Mouse (Mus musculus) granulocyte monocyte progenitor cell, adult 5-6 weeks (primary cell): Measurements from ENCODE around the gene Prss16. TPM values are rescaled to one million over a fixed set of nuclear protein-coding genes. Genes with fewer than 3 reads are reported as not detected.
A peak's percentile ranks its signal among the peaks of the same experiment; 100 is the strongest.

ENCODE experiments used
- ATAC-seq: replicated peaks from 2 replicates; pipeline ENCODE4 v1.8.0; 2016; ENCODE audit warnings: mild to moderate bottlenecking, moderate TSS enrichment, inconsistent platforms; ENCODE audit not compliant: poor library complexity, severe bottlenecking
- total RNA-seq, 2 experiments: library from RNA; stranded (forward) in 1 of 2; stranded (reverse) in 1 of 2; fragments of 200-712, 200-1000 nt in 1 of 2; fragments of >200 nt in 1 of 2; fragmentation: Nextera tagmentation in 1 of 2; gene quantifications; 2 replicates each; pipeline ENCODE4 v1.2.3; 2014 to 2017

The Prss16 gene
- total RNA-seq, 2 experiments from 2014 or later = 9.1 to 12.8 TPM

GRCm38 (mm10) chr13:21981803-21982193 is 27.7 kb downstream of the Prss16 start:
- peak; percentile 12; the same call in 1 of the 2 replicates for ATAC-seq

GRCm38 (mm10) chr13:21980981-21981802 is 28.4 kb downstream of the Prss16 start, which contains the start of gene Pom121l2:
Gene Pom121l2, plus strand, starts transcription at chr13:21981194.
- peak; percentile 72 for ATAC-seq

GRCm38 (mm10) chr13:21974726-21975473 is 34.6 kb downstream of the Prss16 start:
- ATAC-seq = peak; percentile 57

- peak; percentile 92 for ATAC-seq
Observed at GRCm38 (mm10) chr13:21974221-21974725, 35.3 kb downstream of the Prss16 start.

GRCm38 (mm10) chr13:21971641-21972040 is 37.9 kb downstream of the Prss16 start:
- no peak for ATAC-seq

GRCm38 (mm10) chr13:21969816-21970215 is 39.7 kb downstream of the Prss16 start:
- no peak for ATAC-seq

- no peak for ATAC-seq
Observed at GRCm38 (mm10) chr13:21969269-21969668, 40.3 kb downstream of the Prss16 start.

Other genes starting within 250 kb of the Prss16 start
- 278 and 329 TPM in 2 replicates for gene Hist1h1b, start 229.1 kb downstream of the Prss16 start, total RNA-seq (2014; fragmentation: Nextera tagmentation)
- 1,634 and 1,715 TPM in 2 replicates for gene Hist1h1b, start 229.1 kb downstream of the Prss16 start, total RNA-seq (2017)
- gene Hist1h3i, start 226.4 kb downstream of the Prss16 start, total RNA-seq (2014; fragmentation: Nextera tagmentation) = 73.1 and 153 TPM in 2 replicates
- gene Hist1h3i, start 226.4 kb downstream of the Prss16 start, total RNA-seq (2017) = 268 and 310 TPM in 2 replicates
- 8.9 TPM in 1 of 2 replicates, not detected in the other for gene Hist1h2an, start 222.5 kb downstream of the Prss16 start, total RNA-seq (2014; fragmentation: Nextera tagmentation)
- 984 and 1,144 TPM in 2 replicates for gene Hist1h2an, start 222.5 kb downstream of the Prss16 start, total RNA-seq (2017)
- 8.8 and 28.0 TPM in 2 replicates for gene Hist1h2bp, start 222.3 kb downstream of the Prss16 start, total RNA-seq (2014; fragmentation: Nextera tagmentation)
- gene Hist1h2bp, start 222.3 kb downstream of the Prss16 start, total RNA-seq (2017) = 41.2 and 55.0 TPM in 2 replicates
- 261 and 279 TPM in 2 replicates for gene Hist1h2bq, start 199.5 kb downstream of the Prss16 start, total RNA-seq (2014; fragmentation: Nextera tagmentation)
- gene Hist1h2bq, start 199.5 kb downstream of the Prss16 start, total RNA-seq (2017) = 496 and 652 TPM in 2 replicates
- 54.5 TPM in 1 of 2 replicates, not detected in the other for gene Hist1h2ao, start 199.3 kb downstream of the Prss16 start, total RNA-seq (2014; fragmentation: Nextera tagmentation)
- 38.4 TPM in 1 of 2 replicates, not detected in the other for gene Hist1h2ao, start 199.3 kb downstream of the Prss16 start, total RNA-seq (2017)
- gene Hist1h4m, start 198.0 kb downstream of the Prss16 start, total RNA-seq (2014; fragmentation: Nextera tagmentation) = 72.5 and 88.1 TPM in 2 replicates
- 1,782 and 2,792 TPM in 2 replicates for gene Hist1h4m, start 198.0 kb downstream of the Prss16 start, total RNA-seq (2017)
- gene Hist1h4n, start 177.5 kb downstream of the Prss16 start, total RNA-seq (2014; fragmentation: Nextera tagmentation) = 21.5 and 58.9 TPM in 2 replicates
- gene Hist1h4n, start 177.5 kb downstream of the Prss16 start, total RNA-seq (2017) = 1,825 and 2,129 TPM in 2 replicates
- 38.3 and 85.3 TPM in 2 replicates for gene Hist1h2ap, start 176.2 kb downstream of the Prss16 start, total RNA-seq (2014; fragmentation: Nextera tagmentation)
- gene Hist1h2ap, start 176.2 kb downstream of the Prss16 start, total RNA-seq (2017) = 5,843 and 7,480 TPM in 2 replicates
- 243 and 249 TPM in 2 replicates for gene Hist1h2br, start 176.0 kb downstream of the Prss16 start, total RNA-seq (2014; fragmentation: Nextera tagmentation)
- gene Hist1h2br, start 176.0 kb downstream of the Prss16 start, total RNA-seq (2017) = 665 and 823 TPM in 2 replicates
- 13.3 and 15.7 TPM in 2 replicates for gene Zfp184, start 64.6 kb downstream of the Prss16 start, total RNA-seq (2014; fragmentation: Nextera tagmentation)
- 13.3 and 16.3 TPM in 2 replicates for gene Zfp184, start 64.6 kb downstream of the Prss16 start, total RNA-seq (2017)
- not detected in 2 replicates for gene Pom121l2, start 28.5 kb downstream of the Prss16 start, total RNA-seq (2014; fragmentation: Nextera tagmentation)
- not detected in 2 replicates for gene Pom121l2, start 28.5 kb downstream of the Prss16 start, total RNA-seq (2017)
- 13.4 TPM in 1 of 2 replicates, not detected in the other for gene Hist1h2ah, start 25.8 kb upstream of the Prss16 start, total RNA-seq (2014; fragmentation: Nextera tagmentation)
- gene Hist1h2ah, start 25.8 kb upstream of the Prss16 start, total RNA-seq (2017) = 1,444 and 2,588 TPM in 2 replicates
- 9.6 and 80.5 TPM in 2 replicates for gene Hist1h2bk, start 26.1 kb upstream of the Prss16 start, total RNA-seq (2014; fragmentation: Nextera tagmentation)
- gene Hist1h2bk, start 26.1 kb upstream of the Prss16 start, total RNA-seq (2017) = 2,021 and 2,596 TPM in 2 replicates
- gene Hist1h4i, start 31.6 kb upstream of the Prss16 start, total RNA-seq (2014; fragmentation: Nextera tagmentation) = 56.3 and 74.3 TPM in 2 replicates
- gene Hist1h4i, start 31.6 kb upstream of the Prss16 start, total RNA-seq (2017) = 87.0 TPM in 2 replicates
- gene Hist1h2ag, start 33.2 kb upstream of the Prss16 start, total RNA-seq (2014; fragmentation: Nextera tagmentation) = 2.7 and 32.2 TPM in 2 replicates
- 1,459 and 1,590 TPM in 2 replicates for gene Hist1h2ag, start 33.2 kb upstream of the Prss16 start, total RNA-seq (2017)
- 83.1 and 134 TPM in 2 replicates for gene Hist1h2bj, start 33.5 kb upstream of the Prss16 start, total RNA-seq (2014; fragmentation: Nextera tagmentation)
- gene Hist1h2bj, start 33.5 kb upstream of the Prss16 start, total RNA-seq (2017) = 859 and 990 TPM in 2 replicates
- not detected in 2 replicates for gene Vmn1r188, start 74.7 kb upstream of the Prss16 start, total RNA-seq (2014; fragmentation: Nextera tagmentation)
- not detected in 2 replicates for gene Vmn1r188, start 74.7 kb upstream of the Prss16 start, total RNA-seq (2017)
- not detected in 2 replicates for gene Vmn1r189, start 96.1 kb upstream of the Prss16 start, total RNA-seq (2014; fragmentation: Nextera tagmentation)
- gene Vmn1r189, start 96.1 kb upstream of the Prss16 start, total RNA-seq (2017) = not detected in 2 replicates
- not detected in 2 replicates for gene Vmn1r191, start 174.2 kb upstream of the Prss16 start, total RNA-seq (2014; fragmentation: Nextera tagmentation)
- gene Vmn1r191, start 174.2 kb upstream of the Prss16 start, total RNA-seq (2017) = not detected in 2 replicates
- not detected in 2 replicates for gene Vmn1r192, start 181.4 kb upstream of the Prss16 start, total RNA-seq (2014; fragmentation: Nextera tagmentation)
- not detected in 2 replicates for gene Vmn1r192, start 181.4 kb upstream of the Prss16 start, total RNA-seq (2017)
- not detected in 2 replicates for gene Vmn1r193, start 213.4 kb upstream of the Prss16 start, total RNA-seq (2014; fragmentation: Nextera tagmentation)
- not detected in 2 replicates for gene Vmn1r193, start 213.4 kb upstream of the Prss16 start, total RNA-seq (2017)
- gene Vmn1r194, start 234.5 kb upstream of the Prss16 start, total RNA-seq (2014; fragmentation: Nextera tagmentation) = not detected in 2 replicates
- gene Vmn1r194, start 234.5 kb upstream of the Prss16 start, total RNA-seq (2017) = not detected in 2 replicates